Mouse (Mus musculus): ENCODE results near the gene Galntl6. TPM values are rescaled to one million over a fixed set of nuclear protein-coding genes. Genes with fewer than 3 reads are reported as not detected.

Gene Galntl6
- polyA plus RNA-seq (2016; fragmentation: Nextera tagmentation; extraction: Ambion mirVana) = 0.38 and 0.73 TPM in 2 replicates

DNA sequence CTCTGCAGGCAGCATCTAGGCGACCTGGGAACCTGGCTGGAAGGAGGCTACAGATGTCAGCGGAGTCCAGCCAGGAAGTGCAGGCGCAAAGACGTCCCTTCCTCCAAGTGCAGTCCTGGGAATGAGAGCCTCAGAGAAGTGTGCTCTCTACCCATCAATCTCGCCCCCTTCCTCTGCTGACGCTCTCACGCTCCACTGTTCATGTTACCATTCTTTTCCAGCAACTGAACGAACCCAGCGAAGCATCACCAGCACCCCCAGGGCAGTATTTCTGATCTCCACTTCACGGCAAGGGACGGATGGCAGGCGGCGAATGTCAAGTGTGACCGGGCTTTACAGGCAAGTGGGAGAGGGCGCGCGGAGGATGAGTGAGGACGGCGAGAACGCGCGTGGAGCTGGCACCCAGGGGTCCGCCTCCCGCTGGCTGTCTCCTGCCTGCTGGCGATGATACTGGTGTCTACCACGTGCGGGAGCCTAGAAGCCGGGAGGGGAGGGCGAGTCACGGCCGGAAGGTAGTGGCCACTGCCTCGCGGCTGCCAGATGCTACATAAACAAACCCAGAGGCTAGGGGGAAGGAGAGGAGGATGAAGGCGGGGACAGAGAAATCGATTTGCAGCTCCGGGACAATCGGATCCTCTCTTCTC, at the start of gene Galntl6:
TSS of gene Galntl6 (minus strand) at position 445 of the 644 bp plus-strand sequence.
- DNase-seq (ENCODE audit: low spot score) = peak; percentile 59
- Histone ChIP-seq H3K27me3 (ENCODE audit: low read depth, poor library complexity, severe bottlenecking) (peaks cover 35% of the 10 kb centered on the region), H3K9me3 (replicated peaks) (no peaks in the 10 kb centered on the region), H3K4me1 (peaks cover 16% of the 10 kb centered on the region), H3K4me3 (peak within 1 kb of the TSS; percentile 73), H3K36me3 (no peaks in the 10 kb centered on the region), H3K27ac (peak within 1 kb of the TSS; percentile 75)
- under 1% methylated on average over 37 of the region's 37 CpGs for WGBS

- no peaks in the 10 kb centered on the region for H3K9me3 ChIP-seq (replicated peaks)
Measured at GRCm38 (mm10) chr8:58957195-58957739, 44.8 kb upstream of the Galntl6 start.

DNA sequence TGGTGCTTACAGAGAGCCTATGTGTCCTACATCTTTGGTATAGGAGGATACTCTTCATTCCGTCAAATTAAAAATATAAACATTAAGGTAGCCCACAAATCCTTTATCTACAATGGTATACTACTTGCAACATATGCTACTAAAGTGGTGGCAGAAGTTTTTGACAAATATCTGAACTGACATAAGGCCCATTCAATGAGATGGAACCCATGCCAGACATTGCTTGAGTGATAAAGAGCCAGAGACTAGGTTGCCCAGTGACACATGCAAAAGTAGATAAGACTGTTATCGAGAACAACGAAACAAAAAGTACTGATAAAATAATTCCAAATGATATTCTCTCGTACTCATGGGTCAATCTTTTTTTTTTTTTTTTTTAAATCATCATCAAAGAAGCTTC, 31.3 kb upstream of the Galntl6 start:
- no peak for DNase-seq (ENCODE audit: low spot score)
- Histone ChIP-seq H3K36me3 (no peaks in the 10 kb centered on the region), H3K9me3 (replicated peaks) (no peaks in the 10 kb centered on the region), H3K4me1 (no peaks in the 10 kb centered on the region), H3K27ac (no peak overlapping the region), H3K27me3 (ENCODE audit: low read depth, poor library complexity, severe bottlenecking) (no peaks in the 10 kb centered on the region), H3K4me3 (no peak overlapping the region)
- WGBS = 93% methylated on average over 4 of the region's 4 CpGs

More at GRCm38 (mm10) chr8:58957195-58957739, 44.8 kb upstream of the Galntl6 start:
- Histone ChIP-seq H3K4me1 (no peaks in the 10 kb centered on the region), H3K27ac (no peak overlapping the region), H3K36me3 (no peaks in the 10 kb centered on the region), H3K4me3 (no peak overlapping the region), H3K27me3 (ENCODE audit: low read depth, poor library complexity, severe bottlenecking) (no peaks in the 10 kb centered on the region)
- no peak for DNase-seq (ENCODE audit: low spot score)
- 84% methylated on average over 5 of the region's 5 CpGs for WGBS

- DNase-seq (ENCODE audit: low spot score) = no peak
- 89% methylated on average over 1 of the region's 1 CpGs for WGBS
- Histone ChIP-seq H3K4me1 (no peaks in the 10 kb centered on the region), H3K27me3 (ENCODE audit: low read depth, poor library complexity, severe bottlenecking) (no peaks in the 10 kb centered on the region), H3K36me3 (no peaks in the 10 kb centered on the region), H3K4me3 (no peak overlapping the region), H3K27ac (no peak overlapping the region), H3K9me3 (replicated peaks) (no peaks in the 10 kb centered on the region)
Measured at GRCm38 (mm10) chr8:58931066-58931465, 18.6 kb upstream of the Galntl6 start.

GRCm38 (mm10) chr8:58915142-58915541, 2.7 kb upstream of the Galntl6 start:
- 51% methylated on average over 2 of the region's 2 CpGs for WGBS
- no peak for DNase-seq (ENCODE audit: low spot score)
- peaks cover 16% of the 10 kb centered on the region for H3K4me1 ChIP-seq

GRCm38 (mm10) chr8:58913640-58913968, 1.2 kb upstream of the Galntl6 start:
- Histone ChIP-seq H3K27ac (no peak overlapping the region), H3K4me1 (peaks cover 16% of the 10 kb centered on the region), H3K9me3 (replicated peaks) (no peaks in the 10 kb centered on the region), H3K27me3 (ENCODE audit: low read depth, poor library complexity, severe bottlenecking) (peaks cover 35% of the 10 kb centered on the region), H3K36me3 (no peaks in the 10 kb centered on the region), H3K4me3 (no peak overlapping the region)
- WGBS = 72% methylated on average over 3 of the region's 3 CpGs
- DNase-seq (ENCODE audit: low spot score) = no peak

More at GRCm38 (mm10) chr8:58915142-58915541, 2.7 kb upstream of the Galntl6 start:
- no peaks in the 10 kb centered on the region for H3K9me3 ChIP-seq (replicated peaks)
- no peak overlapping the region for H3K27ac ChIP-seq
- H3K27me3 ChIP-seq (ENCODE audit: low read depth, poor library complexity, severe bottlenecking) = peaks cover 32% of the 10 kb centered on the region
- no peak overlapping the region for H3K4me3 ChIP-seq
- no peaks in the 10 kb centered on the region for H3K36me3 ChIP-seq

DNA sequence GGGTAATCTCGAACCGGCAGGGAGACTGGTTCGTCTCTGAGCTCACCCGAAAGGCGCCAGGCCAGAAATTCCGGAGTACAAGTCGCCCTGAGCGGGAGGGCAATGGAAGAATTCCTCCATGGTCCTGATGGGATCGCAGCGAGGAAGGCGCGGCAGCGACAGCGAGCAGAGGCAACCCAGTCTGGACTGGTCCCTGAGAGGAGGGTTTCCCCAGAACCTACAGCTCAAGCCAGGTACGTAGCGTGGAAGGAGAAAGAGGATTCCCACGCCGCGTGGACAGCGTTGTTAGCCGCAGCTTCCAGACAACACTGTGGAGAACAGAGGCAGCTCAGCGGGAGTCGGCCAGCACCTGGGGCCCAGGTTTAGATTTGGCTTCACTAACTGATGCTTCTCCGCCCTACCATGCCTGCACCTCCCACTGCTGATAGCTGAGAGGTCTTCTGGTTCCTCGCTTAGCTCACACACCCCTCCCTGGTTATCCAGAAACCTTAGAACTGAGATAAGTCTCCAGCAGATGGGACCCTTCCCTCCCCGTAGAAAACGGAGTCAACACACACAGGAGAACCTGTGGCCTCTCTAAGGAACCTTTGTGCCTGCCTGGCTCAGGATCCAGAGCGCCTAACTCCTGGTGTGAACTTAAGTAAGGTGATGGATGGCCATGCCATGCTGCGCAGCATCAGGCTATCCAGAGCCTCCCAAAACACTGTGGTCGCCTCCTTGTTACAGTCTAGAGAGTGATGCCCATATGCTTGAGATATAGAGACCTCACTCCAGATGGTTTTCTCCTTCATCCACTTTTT, 600 bp upstream of the Galntl6 start:
- Histone ChIP-seq H3K27me3 (ENCODE audit: low read depth, poor library complexity, severe bottlenecking) (peaks cover 35% of the 10 kb centered on the region), H3K4me3 (peak overlapping the region; percentile 73), H3K4me1 (peaks cover 16% of the 10 kb centered on the region), H3K27ac (peak overlapping the region; percentile 75), H3K9me3 (replicated peaks) (no peaks in the 10 kb centered on the region), H3K36me3 (no peaks in the 10 kb centered on the region)
- no peak for DNase-seq (ENCODE audit: low spot score)
- 2% methylated on average over 30 of the region's 30 CpGs for WGBS

DNA sequence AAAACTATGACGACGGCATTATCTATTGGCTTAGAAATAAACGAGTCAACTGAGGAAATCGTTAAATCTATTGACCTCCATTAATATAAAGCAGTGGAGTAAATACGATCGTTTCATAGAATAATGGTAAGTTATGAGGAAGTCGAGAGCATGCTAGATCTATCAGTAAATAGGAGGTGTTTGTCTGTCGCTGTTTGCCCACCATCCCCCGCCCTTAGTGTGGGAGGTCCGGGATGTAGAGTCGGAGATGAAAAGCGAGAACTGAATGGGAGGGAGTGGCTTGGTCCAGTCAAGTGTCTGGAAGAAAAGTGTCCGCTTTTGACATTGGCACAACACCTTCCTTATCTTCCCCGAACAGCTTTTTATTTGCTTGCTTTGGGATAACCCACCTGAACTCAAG, 763 bp downstream of the Galntl6 start, which contains the start of gene BC030500:
TSS of gene BC030500 (plus strand) at position 79 of the 400 bp plus-strand sequence.
- peak within 1 kb of the TSS; percentile 75 for H3K27ac ChIP-seq
- no peaks in the 10 kb centered on the region for H3K36me3 ChIP-seq
- H3K4me1 ChIP-seq = peaks cover 16% of the 10 kb centered on the region
- H3K9me3 ChIP-seq (replicated peaks) = no peaks in the 10 kb centered on the region
- peaks cover 35% of the 10 kb centered on the region for H3K27me3 ChIP-seq (ENCODE audit: low read depth, poor library complexity, severe bottlenecking)
- 11% methylated on average over 14 of the region's 14 CpGs for WGBS
- H3K4me3 ChIP-seq = peak within 1 kb of the TSS; percentile 73
- no peak for DNase-seq (ENCODE audit: low spot score)

- Histone ChIP-seq H3K4me3 (no peak overlapping the region), H3K27me3 (ENCODE audit: low read depth, poor library complexity, severe bottlenecking) (no peaks in the 10 kb centered on the region), H3K9me3 (replicated peaks) (no peaks in the 10 kb centered on the region), H3K4me1 (no peaks in the 10 kb centered on the region), H3K27ac (no peak overlapping the region), H3K36me3 (no peaks in the 10 kb centered on the region)
- no peak for DNase-seq (ENCODE audit: low spot score)
- WGBS = 39% methylated on average over 2 of the region's 2 CpGs
Measured at GRCm38 (mm10) chr8:58904465-58904864, 8.0 kb downstream of the Galntl6 start.

DNA sequence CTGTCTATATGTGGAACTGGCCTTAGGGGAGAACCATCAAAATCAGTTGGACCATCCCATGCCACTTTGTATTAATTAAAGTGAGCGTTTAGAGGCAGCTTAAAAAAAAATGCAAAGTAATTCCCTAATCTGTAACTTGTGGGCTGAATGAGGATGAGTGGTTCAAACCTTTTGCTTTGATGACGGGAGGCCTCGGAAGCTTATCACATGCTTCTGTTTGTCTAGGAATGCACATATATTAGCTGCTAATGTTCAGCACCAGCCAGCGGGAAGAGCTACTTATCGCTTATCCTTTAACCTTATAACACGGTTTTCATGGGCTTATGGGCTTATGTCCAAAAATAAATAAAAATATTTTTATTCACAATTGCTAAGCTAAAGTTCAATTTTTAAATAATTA, 16.5 kb downstream of the Galntl6 start:
- no peaks in the 10 kb centered on the region for H3K36me3 ChIP-seq
- H3K4me1 ChIP-seq = no peaks in the 10 kb centered on the region
- 82% methylated on average over 6 of the region's 6 CpGs for WGBS
- H3K4me3 ChIP-seq = no peak overlapping the region
- no peak overlapping the region for H3K27ac ChIP-seq
- no peaks in the 10 kb centered on the region for H3K9me3 ChIP-seq (replicated peaks)
- no peaks in the 10 kb centered on the region for H3K27me3 ChIP-seq (ENCODE audit: low read depth, poor library complexity, severe bottlenecking)
- no peak for DNase-seq (ENCODE audit: low spot score)

DNA sequence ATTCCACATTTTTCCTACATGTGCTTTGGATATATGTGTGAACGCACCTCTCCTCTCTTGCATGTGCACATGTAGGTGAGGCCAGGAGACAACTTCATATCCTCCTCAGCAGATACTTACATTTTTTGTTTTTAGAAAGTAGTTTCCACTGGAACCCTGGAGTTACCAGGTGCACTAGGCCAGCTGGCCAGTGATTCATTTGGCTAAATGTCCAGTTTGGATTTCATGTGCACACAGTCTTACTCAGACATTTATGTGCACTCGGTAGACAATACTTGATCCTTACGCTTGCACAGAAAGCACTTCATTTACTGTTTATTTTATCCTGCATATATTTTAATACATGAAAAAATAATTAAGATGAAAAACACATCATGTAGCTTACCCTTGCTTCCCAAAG, 21.8 kb downstream of the Galntl6 start:
- 98% methylated on average over 3 of the region's 3 CpGs for WGBS
- no peaks in the 10 kb centered on the region for H3K9me3 ChIP-seq (replicated peaks)

DNA sequence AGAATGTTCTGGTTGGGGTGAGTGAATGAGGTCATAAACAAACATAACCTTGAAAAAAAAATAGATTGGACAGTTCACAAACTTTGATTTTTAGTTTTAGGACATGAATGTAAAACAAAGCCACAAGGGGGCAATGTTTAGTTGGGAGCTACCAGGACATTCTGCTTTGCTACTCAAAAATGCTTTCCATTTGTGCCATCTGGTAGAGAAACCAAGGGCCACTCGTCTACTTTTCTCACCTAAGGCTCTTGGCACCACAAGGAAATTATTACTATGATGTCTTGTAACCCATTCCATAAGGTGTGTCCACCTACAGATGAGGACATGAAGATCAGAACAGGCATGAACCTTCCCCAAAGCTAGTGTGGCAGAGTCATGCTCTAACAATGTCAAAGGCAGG, 26.0 kb downstream of the Galntl6 start:
- no peaks in the 10 kb centered on the region for H3K4me1 ChIP-seq
- no peak overlapping the region for H3K4me3 ChIP-seq
- WGBS = 14% methylated on average over 1 of the region's 1 CpGs
- H3K27ac ChIP-seq = no peak overlapping the region
- no peak for DNase-seq (ENCODE audit: low spot score)
- no peaks in the 10 kb centered on the region for H3K27me3 ChIP-seq (ENCODE audit: low read depth, poor library complexity, severe bottlenecking)
- H3K36me3 ChIP-seq = no peaks in the 10 kb centered on the region
- H3K9me3 ChIP-seq (replicated peaks) = no peaks in the 10 kb centered on the region

More for the DNA sequence above, 21.8 kb downstream of the Galntl6 start:
- no peak for DNase-seq (ENCODE audit: low spot score)
- Histone ChIP-seq H3K4me1 (no peaks in the 10 kb centered on the region), H3K4me3 (no peak overlapping the region), H3K36me3 (no peaks in the 10 kb centered on the region), H3K27ac (no peak overlapping the region), H3K27me3 (ENCODE audit: low read depth, poor library complexity, severe bottlenecking) (no peaks in the 10 kb centered on the region)

DNA sequence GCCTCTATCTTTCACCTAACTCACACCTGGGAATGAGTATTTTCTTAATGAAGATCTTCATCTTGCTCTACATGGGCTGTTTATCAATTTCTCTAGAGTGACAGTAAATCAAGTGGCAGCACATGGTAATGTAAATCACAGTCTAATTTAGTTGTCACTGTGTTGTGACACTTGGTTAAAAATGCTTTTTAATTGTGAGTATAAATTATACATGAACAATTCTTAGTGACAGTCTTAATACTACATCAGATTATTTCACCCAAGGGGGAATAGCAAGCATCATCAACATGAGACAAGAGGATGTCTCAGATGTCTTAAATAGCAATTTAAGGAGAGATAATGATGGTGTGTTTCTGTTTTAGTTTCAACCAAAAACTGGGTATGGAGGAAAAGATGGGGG, 88.1 kb downstream of the Galntl6 start:
- H3K4me3 ChIP-seq = no peak overlapping the region
- no peak for DNase-seq (ENCODE audit: low spot score)
- no peaks in the 10 kb centered on the region for H3K27me3 ChIP-seq (ENCODE audit: low read depth, poor library complexity, severe bottlenecking)
- no peaks in the 10 kb centered on the region for H3K4me1 ChIP-seq
- no peaks in the 10 kb centered on the region for H3K9me3 ChIP-seq (replicated peaks)
- no peaks in the 10 kb centered on the region for H3K36me3 ChIP-seq
- H3K27ac ChIP-seq = no peak overlapping the region

All from limb, embryonic 10.5 days (tissue).